Mouse (Mus musculus): Measurements from ENCODE around the gene Lmf2.

- peak; percentile 20; the same call in 1 of the 2 replicates for TF ChIP-seq CTCF (IDR thresholded peaks at IDR 0.05; ENCODE audit: low read depth)
- TF ChIP-seq EP300 (IDR thresholded peaks at IDR 0.05; ENCODE audit: low read depth) = no peak
These were observed 40.8 kb downstream of the Lmf2 start for GRCm38 (mm10) chr15:89314511-89315189.

All from liver, postnatal 0 days (tissue).